Mouse (Mus musculus): ENCODE measurements around the gene Tnfrsf17. TPM values are rescaled to one million over a fixed set of nuclear protein-coding genes. Genes with fewer than 3 reads are reported as not detected.
A peak's percentile ranks its signal among the peaks of the same experiment; 100 is the strongest.

Gene Tnfrsf17
- polyA plus RNA-seq, 1 experiment, result 4.0 TPM

- DNase-seq (ENCODE audit: low read depth in 1 of 2, low spot score in 2 of 2), result no peak
- no peaks in the 10 kb centered on the region for H3K27me3 ChIP-seq (ENCODE audit: control insufficient read depth, insufficient read depth, low read length)
- no peak overlapping the region for H3K4me3 ChIP-seq (ENCODE audit: extremely low read depth, insufficient read depth, insufficient read length)
- no peaks in the 10 kb centered on the region for H3K36me3 ChIP-seq (ENCODE audit: control insufficient read depth, insufficient read depth, low read length)
- 60% methylated on average over 5 of the region's 5 CpGs for WGBS
- H3K4me1 ChIP-seq (ENCODE audit: control insufficient read depth, insufficient read depth, insufficient read length), result peaks cover 12% of the 10 kb centered on the region; the same call in 1 of the 2 replicates
- H3K27ac ChIP-seq (ENCODE audit: insufficient read depth, low read length), result no peak overlapping the region
- no peak for TF ChIP-seq CTCF (IDR thresholded peaks at IDR 0.05; ENCODE audit: extremely low read depth, insufficient read depth, insufficient read length, insufficient replicate concordance)
- TF ChIP-seq POLR2A (IDR thresholded peaks at IDR 0.05; ENCODE audit: low read depth, low read length), result no peak
Observed at GRCm38 (mm10) chr16:11315786-11316320, 2.2 kb downstream of the Tnfrsf17 start.

- no peak overlapping the region for H3K27ac ChIP-seq (ENCODE audit: insufficient read depth, low read length)
- no peaks in the 10 kb centered on the region for H3K27me3 ChIP-seq (ENCODE audit: control insufficient read depth, insufficient read depth, low read length)
- TF ChIP-seq CTCF (IDR thresholded peaks at IDR 0.05; ENCODE audit: extremely low read depth, insufficient read depth, insufficient read length, insufficient replicate concordance) (peak; percentile 41; the same call in 1 of the 2 replicates), POLR2A (IDR thresholded peaks at IDR 0.05; ENCODE audit: low read depth, low read length) (no peak)
- peaks cover 12% of the 10 kb centered on the region; the same call in 1 of the 2 replicates for H3K4me1 ChIP-seq (ENCODE audit: control insufficient read depth, insufficient read depth, insufficient read length)
- DNase-seq (ENCODE audit: low read depth in 1 of 2, low spot score in 2 of 2), result peak in 1 of 2 experiments; percentile 29
- WGBS, result 73% methylated on average over 5 of the region's 5 CpGs
- H3K36me3 ChIP-seq (ENCODE audit: control insufficient read depth, insufficient read depth, low read length), result no peaks in the 10 kb centered on the region
- H3K4me3 ChIP-seq (ENCODE audit: extremely low read depth, insufficient read depth, insufficient read length), result no peak overlapping the region
Observed at GRCm38 (mm10) chr16:11316748-11317147, 3.1 kb downstream of the Tnfrsf17 start.

- Histone ChIP-seq H3K36me3 (ENCODE audit: control insufficient read depth, insufficient read depth, low read length) (no peaks in the 10 kb centered on the region), H3K4me1 (ENCODE audit: control insufficient read depth, insufficient read depth, insufficient read length) (peaks cover 12% of the 10 kb centered on the region; the same call in 1 of the 2 replicates), H3K27me3 (ENCODE audit: control insufficient read depth, insufficient read depth, low read length) (no peaks in the 10 kb centered on the region), H3K4me3 (ENCODE audit: extremely low read depth, insufficient read depth, insufficient read length) (no peak overlapping the region), H3K27ac (ENCODE audit: insufficient read depth, low read length) (peak overlapping the region; percentile 45)
- peak in 1 of 2 experiments; percentile 12 for DNase-seq (ENCODE audit: low read depth in 1 of 2, low spot score in 2 of 2)
- TF ChIP-seq POLR2A (IDR thresholded peaks at IDR 0.05; ENCODE audit: low read depth, low read length) (no peak), CTCF (IDR thresholded peaks at IDR 0.05; ENCODE audit: extremely low read depth, insufficient read depth, insufficient read length, insufficient replicate concordance) (no peak)
- 11% methylated on average over 6 of the region's 6 CpGs for WGBS
Observed at GRCm38 (mm10) chr16:11317324-11317723, 3.7 kb downstream of the Tnfrsf17 start.

- H3K27me3 ChIP-seq (ENCODE audit: control insufficient read depth, insufficient read depth, low read length), result no peaks in the 10 kb centered on the region
- H3K36me3 ChIP-seq (ENCODE audit: control insufficient read depth, insufficient read depth, low read length), result no peaks in the 10 kb centered on the region
- H3K4me1 ChIP-seq (ENCODE audit: control insufficient read depth, insufficient read depth, insufficient read length), result peaks cover 7% of the 10 kb centered on the region; the same call in 1 of the 2 replicates
- peak; percentile 78 to 98 for DNase-seq (ENCODE audit: low read depth in 1 of 2, low spot score in 2 of 2)
- TF ChIP-seq CTCF (IDR thresholded peaks at IDR 0.05; ENCODE audit: extremely low read depth, insufficient read depth, insufficient read length, insufficient replicate concordance) (no peak), POLR2A (IDR thresholded peaks at IDR 0.05; ENCODE audit: low read depth, low read length) (no peak; the same call in 1 of the 2 replicates)
- H3K4me3 ChIP-seq (ENCODE audit: extremely low read depth, insufficient read depth, insufficient read length), result peak within 1 kb of the TSS; percentile 78
- WGBS, result 6% methylated on average over 56 of the region's 61 CpGs
- peak within 1 kb of the TSS; percentile 58 for H3K27ac ChIP-seq (ENCODE audit: insufficient read depth, low read length)
Observed at GRCm38 (mm10) chr16:11322409-11323323, 9.1 kb downstream of the Tnfrsf17 start, which contains the start of gene Snx29. Snx29 (plus strand) TSS chr16:11322908.

GRCm38 (mm10) chr16:11323324-11324051 lies 9.9 kb downstream of the Tnfrsf17 start:
- H3K27me3 ChIP-seq (ENCODE audit: control insufficient read depth, insufficient read depth, low read length), result no peaks in the 10 kb centered on the region
- no peaks in the 10 kb centered on the region for H3K36me3 ChIP-seq (ENCODE audit: control insufficient read depth, insufficient read depth, low read length)
- WGBS, result 9% methylated on average over 17 of the region's 17 CpGs
- H3K4me1 ChIP-seq (ENCODE audit: control insufficient read depth, insufficient read depth, insufficient read length), result peaks cover 7% of the 10 kb centered on the region; the same call in 1 of the 2 replicates
- DNase-seq (ENCODE audit: low read depth in 1 of 2, low spot score in 2 of 2), result no peak
- H3K4me3 ChIP-seq (ENCODE audit: extremely low read depth, insufficient read depth, insufficient read length), result peak overlapping the region; percentile 78
- no peak for TF ChIP-seq POLR2A (IDR thresholded peaks at IDR 0.05; ENCODE audit: low read depth, low read length)
- no peak for TF ChIP-seq CTCF (IDR thresholded peaks at IDR 0.05; ENCODE audit: extremely low read depth, insufficient read depth, insufficient read length, insufficient replicate concordance)
- no peak overlapping the region for H3K27ac ChIP-seq (ENCODE audit: insufficient read depth, low read length)

GRCm38 (mm10) chr16:11330081-11330800 lies 16.6 kb downstream of the Tnfrsf17 start:
- Histone ChIP-seq H3K4me1 (ENCODE audit: control insufficient read depth, insufficient read depth, insufficient read length) (peaks cover 4% of the 10 kb centered on the region; the same call in 1 of the 2 replicates), H3K36me3 (ENCODE audit: control insufficient read depth, insufficient read depth, low read length) (no peaks in the 10 kb centered on the region), H3K27ac (ENCODE audit: insufficient read depth, low read length) (no peak overlapping the region), H3K27me3 (ENCODE audit: control insufficient read depth, insufficient read depth, low read length) (no peaks in the 10 kb centered on the region), H3K4me3 (ENCODE audit: extremely low read depth, insufficient read depth, insufficient read length) (no peak overlapping the region)
- TF ChIP-seq POLR2A (IDR thresholded peaks at IDR 0.05; ENCODE audit: low read depth, low read length), result no peak
- no peak for TF ChIP-seq CTCF (IDR thresholded peaks at IDR 0.05; ENCODE audit: extremely low read depth, insufficient read depth, insufficient read length, insufficient replicate concordance)
- whole genome bisulfite sequencing, result 77% methylated on average over 3 of the region's 3 CpGs
- DNase-seq (ENCODE audit: low read depth in 1 of 2, low spot score in 2 of 2), result no peak

Measured in spleen, adult 2 months (tissue).